20 mouse cellular contexts compared by ENCODE assay signal in the genomic region with DNA sequence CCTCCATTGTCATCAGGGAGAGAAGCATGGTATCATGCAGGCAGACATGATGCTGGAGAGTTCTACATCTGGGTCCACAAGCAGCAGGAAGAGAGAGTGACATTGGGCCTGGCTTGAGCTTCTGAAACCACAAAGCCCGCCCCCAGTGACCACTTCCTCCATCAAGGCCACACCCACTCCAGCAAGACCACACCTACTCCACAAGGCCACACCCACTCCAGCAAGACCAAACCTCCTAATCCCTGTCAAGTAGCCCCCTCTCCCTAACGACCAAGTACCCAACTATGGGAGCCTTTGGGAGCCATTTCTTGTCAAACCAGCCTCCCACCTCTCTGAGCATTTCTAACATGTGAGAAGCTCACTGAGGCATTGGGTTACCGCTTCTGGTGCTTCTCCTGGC.
DNase-seq lines count a peak whose midpoint lies in the region; ATAC-seq and TF ChIP-seq lines count a peak whose summit lies in the region.
"Had no signal": no experiment of that assay in that cellular context is flagged by ENCODE, and none has a peak within 500 bp of the region (broad histone marks: within the 10 kb centered on the region; RNA-seq: fewer than 3 reads in every experiment).

No protein-coding gene starts in this region.

- H3K4me3 ChIP-seq in liver, postnatal 0 days (ENCODE audit: low read depth, low read length): no peak overlapping the region
- H3K4me3 ChIP-seq: embryonic facial prominence, embryonic 10.5 days; forebrain, embryonic 13.5 days; heart, embryonic 12.5 days; hindbrain, embryonic 12.5 days had no signal

- H3K9me3 ChIP-seq in liver, postnatal 0 days (ENCODE audit: low read length): 0 out of 2 replicates have a peak, but pooled peaks cover 2% of the 10 kb centered on the region
- H3K9me3 ChIP-seq: forebrain, embryonic 13.5 days had no signal

- 76% methylated on average over 3 of the region's 3 CpGs for WGBS in liver, postnatal 0 days (ENCODE audit: insufficient replicate concordance)

- no peaks in the 10 kb centered on the region for H3K36me3 ChIP-seq in liver, postnatal 0 days (replicated peaks; ENCODE audit: insufficient read depth, low read length)
- H3K36me3 ChIP-seq: embryonic facial prominence, embryonic 10.5 days; heart, embryonic 12.5 days; hindbrain, embryonic 12.5 days had no signal

- no peak for TF ChIP-seq CTCF in liver, postnatal 0 days (IDR thresholded peaks at IDR 0.05; ENCODE audit: low read depth)

- no peak overlapping the region for H3K9ac ChIP-seq in liver, postnatal 0 days (replicated peaks)
- H3K9ac ChIP-seq: forebrain, embryonic 13.5 days; forebrain, postnatal 0 days; heart, embryonic 12.5 days; hindbrain, embryonic 12.5 days had no signal

- peak; percentile 70 for DNase-seq in heart, adult 11 months
- DNase-seq in heart, postnatal 10 days: no peak
- DNase-seq in testis, postnatal 10 days (ENCODE audit: low spot score): peak; percentile 38
- DNase-seq in testis, postnatal 14 days (ENCODE audit: low spot score): no peak
- DNase-seq in induced T-regulatory cell, adult 2 months (ENCODE audit: low read depth): peak; percentile 20
- no peak for DNase-seq in liver, postnatal 0 days
- DNase-seq: adrenal gland, adult 8-10 months; adrenal gland, postnatal 36 days; cerebellum, adult 2 months; cerebellum, postnatal 10 days; forebrain, postnatal 0 days; gastrocnemius, postnatal 14 days; heart, postnatal 36 days had no signal

- TF ChIP-seq EP300 in liver, postnatal 0 days (IDR thresholded peaks at IDR 0.05; ENCODE audit: low read depth): no peak

- H3K27me3 ChIP-seq in liver, postnatal 0 days (ENCODE audit: insufficient read depth, low read length): no peaks in the 10 kb centered on the region
- H3K27me3 ChIP-seq: forebrain, embryonic 13.5 days; heart, embryonic 12.5 days; hindbrain, embryonic 12.5 days; Patski had no signal

- no peak overlapping the region for H3K4me2 ChIP-seq in liver, postnatal 0 days (ENCODE audit: low read depth, low read length)
- H3K4me2 ChIP-seq: forebrain, embryonic 13.5 days; heart, embryonic 12.5 days; hindbrain, embryonic 12.5 days had no signal

- intact Hi-C loops in heart, postnatal 10 days (cut with DNase I): no loop called here

- ATAC-seq in inflammation-experienced regulatory T-cells, adult 6 months: no peak
- no peak for ATAC-seq in liver, postnatal 0 days
- ATAC-seq: forebrain, embryonic 13.5 days; forebrain, postnatal 0 days; hindbrain, embryonic 16.5 days; Patski had no signal

- H3K4me1 ChIP-seq in liver, postnatal 0 days (ENCODE audit: insufficient read depth): no peaks in the 10 kb centered on the region
- H3K4me1 ChIP-seq: embryonic facial prominence, embryonic 10.5 days; forebrain, embryonic 13.5 days; heart, embryonic 12.5 days; hindbrain, embryonic 12.5 days had no signal

- no peak overlapping the region for H3K27ac ChIP-seq in liver, postnatal 0 days (ENCODE audit: low read depth)
- H3K27ac ChIP-seq: embryonic facial prominence, embryonic 10.5 days; forebrain, embryonic 13.5 days; hindbrain, embryonic 12.5 days had no signal

Comparison
In these comparisons a context has a peak if more than half of its experiments do, and no peak if none do; other contexts are left out.
1. DNase-seq: peak in heart, adult 11 months (single experiment), testis, postnatal 10 days (single experiment) and induced T-regulatory cell, adult 2 months (single experiment); none in heart, postnatal 10 days (0 of 2), testis, postnatal 14 days (single experiment) and liver, postnatal 0 days (single experiment).